Mouse (Mus musculus) 3T3-L1 (cell line): ENCODE measurements around the gene Blcap.

ENCODE experiments used
- DNase-seq: peaks from one replicate; pipeline ENCODE4 v3.0.0-alpha.2; 2015; ENCODE audit warnings: low read depth, low spot score

Gene Blcap

GRCm38 (mm10) chr2:157520496-157520895 is 50.6 kb downstream of the Blcap start:
- DNase-seq: no peak

- no peak for DNase-seq
These were observed 51.6 kb downstream of the Blcap start for GRCm38 (mm10) chr2:157519452-157519851.

- no peak for DNase-seq
These were observed 52.6 kb downstream of the Blcap start for GRCm38 (mm10) chr2:157518451-157518850.

- DNase-seq: no peak
These were observed 53.5 kb downstream of the Blcap start for GRCm38 (mm10) chr2:157517526-157517925.

GRCm38 (mm10) chr2:157514353-157514752 is 56.7 kb downstream of the Blcap start:
- no peak for DNase-seq

- DNase-seq: no peak
These were observed 57.3 kb downstream of the Blcap start for GRCm38 (mm10) chr2:157513737-157514208.

- no peak for DNase-seq
These were observed 58.2 kb downstream of the Blcap start for GRCm38 (mm10) chr2:157512859-157513258.

GRCm38 (mm10) chr2:157510031-157510430 is 61.0 kb downstream of the Blcap start:
- no peak for DNase-seq

- DNase-seq: no peak
These were observed 61.9 kb downstream of the Blcap start for GRCm38 (mm10) chr2:157509182-157509581.

- DNase-seq: no peak
These were observed 64.3 kb downstream of the Blcap start for GRCm38 (mm10) chr2:157506779-157507178.
